Mouse (Mus musculus) testis, adult 2 months (tissue): ENCODE data around the gene Hook2.

Source experiments
- CTCF ChIP-seq: fragments of 200-500 bp; IDR thresholded peaks from 2 replicates; pipeline ENCODE4 v1.5.1; 2012; ENCODE audit warnings: low read depth, mild to moderate bottlenecking, inconsistent platforms, low read length, moderate library complexity; ENCODE audit not compliant: control insufficient read depth, insufficient read depth, insufficient replicate concordance
- POLR2A ChIP-seq: fragments of 200-500 bp; IDR thresholded peaks from 2 replicates; pipeline ENCODE4 v1.6.1; 2012; ENCODE audit warnings: low read depth, mild to moderate bottlenecking, inconsistent platforms, low read length, moderate library complexity; ENCODE audit not compliant: control insufficient read depth

DNA sequence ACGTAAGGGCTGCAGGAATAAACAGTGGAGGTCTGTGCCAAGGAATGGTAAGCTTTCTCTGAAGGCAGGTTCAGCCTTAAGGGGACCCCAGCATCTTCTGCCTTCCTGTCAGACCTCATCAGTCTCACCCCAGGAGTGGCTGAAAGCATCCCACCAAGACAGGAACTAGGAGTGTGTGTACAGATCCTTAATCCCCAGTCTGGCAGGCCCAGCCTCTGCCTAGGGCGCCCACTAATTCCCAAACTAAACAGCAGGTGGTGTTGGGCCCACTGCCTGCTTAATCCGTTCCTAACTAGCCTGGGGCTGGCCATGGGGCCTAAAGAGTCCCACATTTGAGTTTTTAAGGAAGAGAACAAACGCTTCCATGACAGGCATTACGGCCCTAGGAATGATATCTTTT lies 26.8 kb downstream of the Hook2 start:
- TF ChIP-seq CTCF = no peak
- TF ChIP-seq POLR2A = no peak
